Mouse (Mus musculus) lung, adult 2 months (tissue): ENCODE data around the gene Esp31.

ENCODE experiments used
- CTCF ChIP-seq: fragments of 200-500 bp; IDR thresholded peaks from 2 replicates; pipeline ENCODE4 v1.5.1; 2011; ENCODE audit warnings: mild to moderate bottlenecking, low read length, control low read depth; ENCODE audit not compliant: insufficient read depth
- POLR2A ChIP-seq: fragments of 200-500 bp; IDR thresholded peaks from 2 replicates; pipeline ENCODE4 v1.6.1; 2011; ENCODE audit warnings: low read depth, mild to moderate bottlenecking, control low read depth, low read length, borderline replicate concordance; ENCODE audit errors: extremely low read depth

DNA sequence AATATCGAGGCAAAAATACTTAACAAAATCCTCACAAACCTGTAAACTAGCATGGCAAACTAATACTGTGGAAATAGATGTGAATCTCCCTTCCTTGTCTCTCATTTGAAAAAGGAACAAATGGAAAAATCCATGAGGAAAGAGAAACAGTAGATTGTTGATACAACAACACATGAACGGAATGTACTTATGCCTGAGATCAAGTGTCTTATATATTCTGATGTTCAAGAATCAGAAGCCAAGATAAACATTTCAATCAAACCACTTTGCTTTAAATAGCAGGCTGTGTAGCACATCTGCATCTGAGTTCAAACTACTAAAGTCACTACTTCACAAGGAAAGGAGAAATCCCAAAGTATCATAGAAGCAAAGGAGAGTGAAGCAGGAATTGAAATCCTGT, at the start of gene Esp31:
- TF ChIP-seq POLR2A = no peak
- no peak for TF ChIP-seq CTCF
